Mouse (Mus musculus) cerebellum, adult 8-10 months (tissue): ENCODE measurements around the gene Cacng7.

Experiments
- DNase-seq: peaks from one replicate; pipeline ENCODE4 v3.0.0; 2022

The Cacng7 gene

DNA sequence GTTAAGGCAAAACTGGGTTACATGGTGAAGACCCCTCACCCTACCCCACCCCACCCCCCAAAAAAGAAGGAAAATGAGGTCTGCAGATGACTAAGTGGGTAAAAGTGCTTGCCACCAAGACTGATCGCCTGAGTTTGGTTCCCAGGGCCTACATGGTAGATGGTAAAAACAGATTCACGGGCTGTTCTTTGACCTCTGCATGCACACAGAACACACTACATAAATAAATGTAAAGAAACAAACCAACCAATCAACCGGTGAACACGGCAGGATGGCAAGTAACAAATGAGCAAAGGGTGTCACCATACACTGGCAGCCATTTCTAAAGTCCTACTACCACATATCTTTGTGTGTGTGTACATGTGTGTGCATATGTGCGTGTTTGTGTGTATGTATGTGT lies 15.6 kb downstream of the Cacng7 start:
- DNase-seq, result no peak

GRCm38 (mm10) chr7:3349775-3350174 lies 17.0 kb downstream of the Cacng7 start:
- DNase-seq, result no peak

GRCm38 (mm10) chr7:3351536-3351935 lies 18.8 kb downstream of the Cacng7 start:
- no peak for DNase-seq

DNA sequence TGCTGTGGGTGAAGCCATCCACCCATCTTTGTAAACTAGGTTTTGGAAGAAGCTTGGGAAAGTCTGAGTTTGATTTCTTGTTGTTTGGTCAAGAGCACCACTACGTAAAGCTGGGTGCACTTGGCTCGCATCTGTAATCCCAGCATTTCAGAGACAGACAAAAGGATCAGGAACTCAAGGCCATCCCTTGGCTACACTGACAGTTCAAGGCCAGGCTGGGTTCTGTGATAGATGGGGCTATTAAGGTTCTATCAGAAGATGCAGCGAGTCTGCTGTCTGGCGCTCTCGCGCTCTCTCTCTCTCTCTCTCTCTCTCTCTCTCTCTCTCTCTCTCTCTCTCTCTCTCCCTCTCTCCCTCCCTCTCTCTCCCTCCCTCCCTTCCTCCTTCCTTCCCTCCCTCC lies 22.1 kb downstream of the Cacng7 start:
- no peak for DNase-seq

DNA sequence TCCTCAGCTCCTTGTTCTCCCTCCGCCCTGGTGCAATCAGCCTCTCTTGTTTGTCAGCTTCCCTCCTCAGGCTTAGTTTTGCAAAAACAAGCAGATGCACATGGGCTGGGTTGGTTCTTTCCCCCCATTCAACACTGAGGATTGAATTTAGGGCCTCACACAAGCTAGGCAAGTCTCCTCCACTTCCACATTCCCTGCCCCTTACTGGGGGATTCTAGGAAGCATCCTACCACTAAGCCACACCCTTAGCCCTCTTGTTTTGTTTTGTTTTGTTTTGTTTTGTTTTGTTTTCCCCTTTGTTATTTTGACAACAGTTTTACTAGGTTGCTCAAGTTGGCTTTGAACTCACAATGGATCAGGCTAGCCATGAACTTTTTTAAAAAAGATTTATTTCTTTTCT lies 27.9 kb downstream of the Cacng7 start:
- no peak for DNase-seq

DNA sequence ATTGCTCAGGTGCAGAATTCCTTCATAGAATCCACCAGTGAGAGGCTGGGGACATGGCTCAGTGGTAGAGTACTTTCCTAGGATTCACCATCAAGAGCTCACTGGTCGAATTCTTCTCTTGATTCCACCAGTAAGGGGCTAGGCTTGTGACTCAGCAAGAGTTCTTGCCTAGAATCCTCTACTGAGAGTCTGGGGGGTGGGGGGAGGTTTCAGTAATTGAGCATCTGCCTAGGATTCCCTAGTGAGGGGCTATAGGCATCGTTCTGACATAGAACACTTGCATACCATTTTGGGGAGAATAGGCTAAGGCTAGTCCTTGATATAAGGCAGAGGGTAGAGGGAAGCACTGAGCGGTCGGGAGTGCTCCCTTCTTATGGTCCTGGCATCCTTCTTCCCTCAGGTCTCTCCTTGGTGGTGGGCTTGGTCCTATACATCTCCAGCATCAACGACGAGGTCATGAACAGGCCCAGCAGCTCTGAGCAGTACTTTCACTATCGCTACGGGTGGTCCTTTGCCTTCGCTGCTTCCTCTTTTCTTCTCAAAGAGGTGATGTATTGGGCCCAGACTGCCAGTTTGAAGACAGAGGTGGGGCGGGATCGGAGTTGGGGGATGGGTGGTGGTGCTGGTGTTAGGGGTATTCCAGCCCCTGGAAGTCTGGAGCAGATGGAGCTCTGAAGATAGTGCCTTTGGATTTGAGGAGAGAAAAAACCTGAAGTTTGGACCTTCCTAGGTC lies 33.0 kb downstream of the Cacng7 start:
- no peak for DNase-seq

- no peak for DNase-seq
Measured at GRCm38 (mm10) chr7:3366705-3367516, 34.2 kb downstream of the Cacng7 start.

DNA sequence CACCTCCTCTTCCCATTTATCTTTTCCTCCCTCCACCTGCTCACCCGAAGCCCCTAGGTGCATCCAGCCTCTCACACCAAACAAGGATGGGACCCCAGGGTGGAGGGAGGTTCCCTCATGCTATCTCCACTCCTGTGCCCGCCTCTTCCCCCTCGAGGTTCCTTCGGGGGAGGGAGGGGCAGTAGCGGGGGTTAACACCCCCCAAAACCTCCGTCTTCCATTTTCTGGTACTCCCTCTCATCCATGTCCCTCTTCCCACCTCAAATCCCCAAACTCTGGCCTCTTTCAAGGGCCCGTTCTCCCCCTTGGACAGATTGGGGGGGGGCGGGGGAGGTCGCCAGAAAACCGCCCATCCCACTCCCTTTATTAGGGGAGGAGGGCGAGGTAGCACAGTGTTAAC lies 34.8 kb downstream of the Cacng7 start:
- DNase-seq, result no peak

GRCm38 (mm10) chr7:3368311-3368710 lies 35.6 kb downstream of the Cacng7 start:
- DNase-seq, result no peak

GRCm38 (mm10) chr7:3369189-3369588 lies 36.4 kb downstream of the Cacng7 start:
- DNase-seq, result no peak

DNA sequence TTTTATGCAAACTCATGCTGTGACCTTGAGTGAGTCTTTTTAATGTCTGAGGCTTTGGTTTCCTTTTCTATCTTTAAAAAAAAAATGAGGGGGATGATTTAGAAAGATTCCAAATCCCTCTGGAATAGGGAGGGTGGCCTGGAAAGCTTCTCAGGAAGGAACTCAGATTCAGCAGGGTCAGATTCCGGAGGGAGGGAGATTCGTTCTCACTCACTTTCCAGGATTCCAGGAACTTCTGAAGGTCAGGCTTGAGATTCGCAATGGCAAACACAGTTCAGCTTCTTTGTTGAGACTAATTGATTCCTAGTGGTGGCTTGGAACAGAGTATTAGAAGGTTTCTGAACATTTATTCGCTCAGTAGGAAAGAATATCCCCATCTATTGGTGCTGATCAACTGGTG lies 37.7 kb downstream of the Cacng7 start:
- DNase-seq, result no peak

DNA sequence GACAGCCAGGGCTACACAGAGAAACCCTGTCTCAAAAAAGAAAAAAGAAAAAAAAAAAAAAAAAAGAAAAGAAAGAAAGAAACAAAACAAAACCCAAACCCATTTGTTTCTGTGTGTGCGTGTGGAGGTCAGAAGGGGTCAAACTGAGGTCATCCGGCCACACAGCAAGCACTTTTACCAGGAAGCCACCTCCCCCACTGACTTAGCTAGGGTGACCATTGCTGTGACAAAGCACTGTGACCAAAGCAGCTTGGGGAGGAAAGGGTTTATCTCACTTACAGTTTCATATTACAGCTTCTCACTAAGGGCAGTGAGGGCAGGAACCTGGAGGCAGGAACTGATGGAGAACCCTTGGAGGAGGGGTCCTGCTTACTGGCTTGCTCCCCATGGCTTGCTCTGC lies 39.6 kb downstream of the Cacng7 start:
- no peak for DNase-seq

DNA sequence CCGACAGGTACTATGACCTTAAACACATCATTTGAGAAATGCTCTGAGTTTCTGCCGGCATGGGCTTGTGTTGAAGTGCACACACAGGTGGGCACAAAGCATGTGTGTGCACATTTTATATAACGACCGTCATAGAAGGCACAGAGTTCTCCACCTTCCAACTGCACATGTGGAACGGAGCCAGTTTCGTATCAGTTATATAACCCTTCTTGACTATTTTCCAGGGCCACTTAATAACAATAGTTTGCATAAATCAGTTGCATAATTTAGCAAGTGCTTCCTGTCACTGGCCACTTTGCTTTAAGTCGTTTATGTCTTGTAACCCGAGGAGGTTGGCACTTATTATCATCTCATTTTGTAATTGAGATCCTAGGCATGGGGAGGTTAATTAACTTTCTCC lies 41.0 kb downstream of the Cacng7 start:
- DNase-seq, result no peak

- DNase-seq, result peak; percentile 40
Measured at GRCm38 (mm10) chr7:3376831-3377230, 44.1 kb downstream of the Cacng7 start.

- no peak for DNase-seq
Measured at GRCm38 (mm10) chr7:3382123-3382522, 49.4 kb downstream of the Cacng7 start.

GRCm38 (mm10) chr7:3384807-3385319 lies 52.1 kb downstream of the Cacng7 start:
- DNase-seq, result no peak

GRCm38 (mm10) chr7:3386036-3386730 lies 53.4 kb downstream of the Cacng7 start:
- no peak for DNase-seq

DNA sequence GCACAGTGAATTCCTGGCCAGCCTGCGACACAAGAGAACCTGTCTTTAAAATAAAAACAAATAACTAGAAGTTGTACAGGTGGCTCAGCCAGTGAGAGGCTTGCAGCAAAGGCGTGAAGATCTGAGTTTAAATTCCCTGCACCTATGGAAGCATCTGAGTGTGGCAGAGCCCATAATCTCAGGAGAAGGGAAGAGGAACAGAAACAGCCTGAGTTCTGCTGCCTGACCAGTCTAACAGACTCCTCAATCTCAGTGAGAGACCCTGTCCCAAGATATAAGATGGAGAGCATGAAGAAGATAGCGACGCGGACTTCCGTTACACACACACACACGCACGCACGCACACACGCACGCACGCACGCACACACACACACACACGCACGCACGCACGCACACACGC lies 55.0 kb downstream of the Cacng7 start:
- DNase-seq, result no peak

GRCm38 (mm10) chr7:3388885-3389284 lies 56.1 kb downstream of the Cacng7 start:
- no peak for DNase-seq

- peak; percentile 49 for DNase-seq
Measured at GRCm38 (mm10) chr7:3389444-3390412, 57.0 kb downstream of the Cacng7 start.

- no peak for DNase-seq
Measured at GRCm38 (mm10) chr7:3390413-3391080, 57.8 kb downstream of the Cacng7 start, which contains the start of gene Cacng8. Gene Cacng8, plus strand, starts transcription at chr7:3390683.

DNA sequence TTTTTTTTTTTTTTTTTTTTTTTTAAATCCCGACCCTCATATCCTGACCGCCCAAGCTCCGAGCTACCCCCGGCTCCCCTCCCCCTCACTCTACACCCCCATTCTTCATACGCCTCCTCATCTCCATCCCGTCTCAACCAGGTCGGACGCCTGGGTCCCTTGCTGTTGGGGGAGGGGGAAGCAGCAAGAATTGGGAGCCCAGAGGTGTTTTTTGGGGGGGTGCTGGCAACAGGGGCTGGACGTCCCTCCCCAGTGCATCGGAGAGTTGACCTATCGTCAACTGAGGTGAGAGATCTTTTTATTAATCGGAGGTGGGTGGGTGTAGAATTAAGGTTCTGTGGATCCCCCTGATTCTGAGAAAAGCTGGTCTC lies 58.3 kb downstream of the Cacng7 start:
- DNase-seq, result no peak
